Mouse (Mus musculus): Measurements from ENCODE around the gene Med17. TPM values are rescaled to one million over a fixed set of nuclear protein-coding genes. Genes with fewer than 3 reads are reported as not detected.

Gene Med17
- total RNA-seq, 2 experiments from 2014 or later, result 14.4 to 16.0 TPM

DNA sequence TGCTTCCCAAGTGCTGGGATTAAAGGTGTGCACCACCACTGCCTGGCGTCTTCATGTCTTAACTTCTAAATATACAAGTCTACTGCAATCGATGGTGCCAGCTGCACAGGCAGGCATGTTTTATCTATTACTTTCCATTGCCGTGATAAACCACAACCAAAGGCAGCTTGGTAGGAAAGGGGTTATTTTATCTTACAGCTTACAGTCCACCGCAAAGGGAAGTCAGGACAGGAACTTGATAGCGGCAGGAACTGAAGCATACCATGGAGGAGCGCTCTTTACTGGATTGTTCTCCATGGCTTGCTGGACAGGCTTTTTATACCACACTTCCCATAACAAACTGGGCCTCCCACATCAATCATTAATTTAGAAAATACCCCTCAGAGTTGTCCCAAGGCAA is 9.5 kb upstream of the Med17 start:
- no peak for DNase-seq

DNA sequence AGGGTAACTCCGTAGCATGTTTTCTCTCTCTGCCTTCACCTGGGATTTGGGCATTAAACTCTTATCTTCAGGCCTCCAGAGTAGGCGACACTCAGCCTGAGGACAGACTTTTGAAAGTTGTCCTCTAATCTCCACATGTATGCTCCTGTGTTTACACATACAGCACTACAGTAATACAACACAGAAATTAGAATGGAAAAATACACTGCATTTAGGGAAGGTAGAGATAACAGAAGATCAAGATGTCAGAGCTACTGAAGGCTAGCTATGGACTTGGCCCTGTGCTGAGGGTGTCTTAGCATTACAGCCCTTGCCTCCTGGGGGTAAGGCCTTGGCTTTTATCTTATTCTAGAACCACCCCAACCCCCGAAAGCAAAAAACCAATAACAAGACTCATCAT is 8.7 kb upstream of the Med17 start:
- no peak for DNase-seq

DNA sequence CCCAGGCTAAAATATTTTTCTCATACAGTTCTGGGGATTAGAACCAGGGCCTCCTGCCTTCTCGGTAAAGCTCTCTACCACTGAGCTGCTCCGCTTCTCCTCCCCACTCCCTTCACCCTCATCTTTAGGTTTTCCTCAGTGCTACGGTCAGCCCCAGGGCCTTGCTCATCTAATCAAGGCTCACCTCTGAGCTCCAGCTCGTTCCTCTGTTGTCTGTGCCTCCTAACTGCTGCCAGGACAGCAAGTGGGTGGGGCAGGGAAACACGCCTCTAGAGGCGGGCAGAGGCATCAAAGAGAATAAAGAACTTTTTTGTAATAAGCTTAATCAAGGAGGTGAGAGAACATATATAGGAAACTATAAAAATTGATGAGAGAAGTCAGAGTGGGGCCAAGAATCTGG is 8.1 kb upstream of the Med17 start:
- DNase-seq, result no peak

DNA sequence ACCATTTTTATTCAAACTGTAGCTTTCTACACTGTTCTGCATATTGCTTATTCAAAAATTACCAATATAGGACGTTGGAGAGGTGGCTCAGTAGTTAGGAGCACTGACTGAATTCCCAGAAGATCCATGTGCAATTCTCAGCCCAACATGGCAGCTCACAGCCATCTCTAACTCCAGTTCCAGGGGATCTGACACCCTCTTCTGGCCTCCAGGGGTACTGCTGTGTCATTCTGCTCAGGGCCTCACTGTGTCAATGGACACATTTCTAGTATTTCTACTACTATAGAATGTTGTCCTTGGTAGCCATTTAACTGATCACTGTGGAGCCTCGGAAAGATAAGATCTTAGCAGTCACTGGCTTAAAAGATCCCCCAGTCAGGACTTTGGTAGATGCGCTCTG is 5.7 kb upstream of the Med17 start:
- no peak for DNase-seq

DNA sequence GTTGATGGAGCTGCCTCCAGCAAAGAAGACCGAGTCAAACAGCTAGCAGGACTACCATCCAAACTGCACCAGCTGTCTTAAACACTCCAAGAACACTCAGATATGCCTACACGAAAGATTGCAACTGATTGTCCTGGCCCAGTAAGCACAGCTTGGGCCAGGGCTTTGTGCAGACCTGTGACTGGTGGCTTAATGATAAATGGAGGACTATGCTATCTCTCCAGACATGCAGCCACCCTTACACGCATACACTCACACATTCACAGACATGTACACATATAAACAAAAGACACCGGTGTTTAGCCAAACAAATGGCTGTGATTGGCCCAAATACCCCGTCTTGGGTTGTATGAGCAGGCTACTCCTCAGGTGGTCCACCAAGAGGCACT is 754 bp upstream of the Med17 start:
- DNase-seq, result no peak

DNA sequence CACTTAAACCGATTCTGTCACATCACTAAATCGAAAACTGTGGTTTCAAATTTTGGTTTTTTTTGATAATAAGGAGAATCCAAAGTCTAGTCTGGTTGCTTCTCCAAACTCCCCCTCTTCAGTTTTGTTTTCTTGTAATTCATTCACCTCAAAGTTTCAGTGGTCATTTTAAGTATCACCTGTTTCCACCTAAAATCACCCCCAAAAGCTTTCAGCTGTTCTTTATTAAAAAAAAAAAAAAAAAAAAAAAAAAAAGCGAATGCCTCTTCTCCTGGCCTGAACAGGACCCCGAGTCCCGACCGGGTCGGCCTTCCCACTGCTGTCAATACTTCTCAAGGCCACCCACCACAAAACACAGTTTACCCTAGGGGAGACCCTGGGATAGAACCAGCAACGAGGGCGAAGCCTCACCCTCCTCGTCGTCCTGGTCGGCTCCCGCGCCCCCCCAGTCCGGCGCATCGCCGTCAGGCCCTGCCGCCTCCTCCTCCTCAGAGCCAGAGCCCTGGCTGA is 537 bp downstream of the Med17 start:
- no peak for DNase-seq

DNA sequence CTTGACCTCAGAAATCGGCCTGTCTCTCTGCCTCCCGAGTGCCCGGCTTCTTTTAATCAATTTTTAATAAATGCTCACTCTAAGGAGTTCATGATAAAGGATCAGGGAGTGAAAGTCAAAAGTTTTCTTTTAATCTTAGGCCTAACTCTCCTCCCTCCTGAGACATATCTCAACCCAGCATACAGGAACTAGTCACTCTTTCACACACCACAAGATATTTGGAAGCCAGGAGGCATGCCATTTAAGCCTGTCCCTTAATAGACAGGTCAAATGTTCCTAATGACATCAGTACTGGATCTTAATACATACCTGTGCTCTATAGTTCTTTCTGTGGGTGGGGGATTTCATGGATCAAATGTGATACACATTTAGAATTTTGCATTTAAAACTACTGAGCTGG is 1.4 kb downstream of the Med17 start:
- no peak for DNase-seq

DNA sequence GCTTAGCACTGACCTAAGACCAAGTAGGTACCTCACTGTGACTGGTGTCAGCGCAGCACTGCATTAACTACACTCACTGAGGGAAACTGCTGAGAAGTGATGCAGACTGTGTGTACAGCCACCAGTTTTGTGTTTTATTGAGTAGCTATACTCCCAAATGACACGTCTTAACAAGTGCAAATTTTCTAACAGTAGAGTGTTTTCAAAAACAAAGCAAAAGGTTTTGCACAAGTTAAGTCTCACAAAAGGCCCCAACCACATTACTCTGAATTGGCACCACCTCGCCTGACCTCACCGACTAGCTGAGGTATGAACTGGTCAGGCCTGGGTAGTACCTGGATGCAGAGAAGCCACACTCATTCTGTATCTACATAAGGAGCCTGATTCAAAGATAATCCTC is 2.9 kb downstream of the Med17 start:
- no peak for DNase-seq

DNA sequence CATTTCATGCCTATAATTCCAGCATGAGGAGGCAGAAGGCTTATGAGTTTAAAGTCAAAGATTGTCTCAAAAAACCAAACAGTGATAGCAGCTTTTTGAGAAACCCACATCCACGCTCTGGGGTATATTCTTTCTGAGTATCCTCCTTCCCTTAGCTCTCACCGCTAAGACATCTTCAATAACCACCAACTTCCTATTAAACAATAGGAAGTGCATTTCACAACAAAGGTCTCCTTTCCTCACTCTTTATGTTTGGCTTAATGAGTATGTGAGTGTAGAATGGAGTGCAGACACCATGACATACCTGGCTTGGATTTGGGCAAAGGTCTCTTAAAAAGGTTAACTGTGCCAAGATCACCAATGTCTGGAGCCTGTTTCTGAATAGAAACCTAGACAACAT is 5.8 kb downstream of the Med17 start:
- DNase-seq, result no peak

DNA sequence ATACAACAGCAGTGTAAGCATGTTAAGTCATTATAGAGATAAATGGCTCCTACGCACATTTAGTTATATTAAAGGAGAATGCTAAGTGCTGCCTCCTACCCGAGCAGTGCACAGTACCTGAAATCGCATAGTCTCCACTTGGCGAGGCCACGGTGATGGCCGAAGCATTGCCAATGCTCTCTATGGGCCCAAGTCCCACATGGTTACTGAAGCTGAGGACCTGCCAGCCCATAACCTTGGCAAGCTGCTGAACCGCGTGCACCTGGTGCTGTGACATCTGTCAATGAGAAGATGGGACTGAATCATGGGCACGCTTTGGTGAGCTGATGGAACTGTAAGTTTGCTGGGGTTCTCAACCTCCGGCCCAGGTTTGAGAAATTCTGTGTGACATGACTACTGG is 16.2 kb downstream of the Med17 start:
- no peak for DNase-seq

DNA sequence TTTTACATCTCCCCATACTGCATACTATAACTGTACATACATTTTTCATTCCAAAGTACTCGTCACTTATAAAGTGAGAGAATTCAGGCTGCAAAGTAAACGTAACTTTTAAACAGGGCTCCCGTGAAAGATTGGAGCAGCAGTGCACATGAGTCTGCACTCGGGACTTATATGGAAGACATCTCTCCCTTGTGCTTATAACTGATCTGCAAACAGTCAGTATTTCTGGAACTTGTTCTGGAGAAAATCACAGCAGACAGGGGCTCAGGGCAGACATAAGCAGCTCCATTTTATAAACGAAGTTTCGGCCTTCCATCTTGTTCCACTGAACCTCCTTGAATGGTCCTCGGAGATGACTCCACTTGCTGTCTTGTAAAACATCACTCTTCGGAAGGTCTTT is 17.8 kb downstream of the Med17 start:
- DNase-seq, result no peak

DNA sequence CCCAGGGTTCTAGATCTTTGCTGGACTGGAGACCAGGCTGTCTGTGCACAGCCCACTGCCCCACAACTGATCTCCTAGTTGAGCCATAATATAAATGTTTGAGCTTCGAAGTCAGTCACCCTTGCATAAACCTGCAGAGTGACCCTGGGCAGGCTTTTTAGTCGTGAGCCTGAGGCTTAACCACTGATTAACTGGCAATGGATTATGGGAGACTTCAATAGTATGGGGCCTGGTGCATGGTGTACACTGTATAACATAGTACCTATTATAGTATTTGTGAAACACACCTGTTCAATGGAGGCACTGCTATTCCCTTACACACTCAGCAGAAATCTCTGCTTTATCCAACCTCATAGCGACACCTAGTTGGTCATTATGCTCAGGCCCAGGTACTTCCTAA is 23.5 kb downstream of the Med17 start:
- no peak for DNase-seq

DNA sequence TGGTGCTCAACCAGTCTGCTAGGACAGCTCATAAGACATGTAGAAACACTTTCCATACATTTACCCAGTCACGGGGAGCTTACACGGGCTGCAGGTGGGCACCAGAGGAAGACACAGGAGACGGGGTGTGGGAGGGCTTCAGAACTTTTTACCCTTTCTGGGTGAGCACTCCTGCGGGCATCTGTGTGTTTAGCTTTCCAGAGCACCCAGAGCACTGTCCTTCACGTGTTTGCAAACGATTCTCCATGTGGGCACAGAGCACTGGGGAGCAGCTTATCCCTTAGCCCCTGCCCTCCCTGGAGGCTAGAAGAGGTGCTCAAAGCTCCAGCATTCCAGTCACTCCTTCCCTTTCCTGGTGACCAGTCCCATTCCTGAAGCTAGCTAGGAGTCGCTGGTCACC is 25.2 kb downstream of the Med17 start:
- DNase-seq, result no peak

DNA sequence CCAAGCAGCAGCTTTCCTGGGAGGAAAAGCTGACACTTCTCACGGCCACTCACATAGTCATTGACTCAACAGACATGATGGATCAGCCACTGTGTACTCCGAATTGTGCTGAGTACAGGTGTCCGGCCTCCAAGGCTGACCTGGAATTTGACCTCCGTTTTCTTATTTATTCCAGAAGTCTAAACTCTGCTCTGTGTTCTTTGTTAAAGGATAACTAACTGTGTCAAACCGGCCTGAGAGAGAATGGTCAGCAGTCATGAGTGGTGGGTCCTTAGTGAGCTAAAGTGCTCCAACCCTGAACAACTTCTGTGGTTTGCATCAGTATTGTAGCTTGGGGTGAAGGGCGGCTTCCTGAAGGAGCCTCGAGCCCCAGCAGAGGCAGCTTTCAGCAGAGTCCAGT is 27.5 kb downstream of the Med17 start:
- no peak for DNase-seq

DNA sequence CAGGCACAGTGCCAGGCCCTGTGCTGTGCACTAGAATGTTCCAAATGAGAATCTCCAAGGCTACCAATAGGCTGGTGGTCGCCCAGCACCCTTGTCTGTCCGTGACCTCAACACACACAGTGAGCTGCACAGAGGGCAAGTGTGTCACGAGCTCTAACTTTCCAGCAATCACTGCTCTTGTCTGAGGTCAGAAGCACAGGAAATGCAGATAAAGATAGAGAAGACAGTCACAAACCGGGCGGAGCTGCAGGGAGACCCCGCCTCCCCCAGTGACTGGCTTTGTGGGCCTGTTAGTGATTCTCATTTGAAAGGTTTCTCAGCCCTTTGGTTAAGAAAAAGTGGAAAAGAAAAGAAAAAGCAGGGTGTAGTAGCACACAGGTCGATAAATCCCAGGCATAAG is 29.4 kb downstream of the Med17 start:
- DNase-seq, result no peak

DNA sequence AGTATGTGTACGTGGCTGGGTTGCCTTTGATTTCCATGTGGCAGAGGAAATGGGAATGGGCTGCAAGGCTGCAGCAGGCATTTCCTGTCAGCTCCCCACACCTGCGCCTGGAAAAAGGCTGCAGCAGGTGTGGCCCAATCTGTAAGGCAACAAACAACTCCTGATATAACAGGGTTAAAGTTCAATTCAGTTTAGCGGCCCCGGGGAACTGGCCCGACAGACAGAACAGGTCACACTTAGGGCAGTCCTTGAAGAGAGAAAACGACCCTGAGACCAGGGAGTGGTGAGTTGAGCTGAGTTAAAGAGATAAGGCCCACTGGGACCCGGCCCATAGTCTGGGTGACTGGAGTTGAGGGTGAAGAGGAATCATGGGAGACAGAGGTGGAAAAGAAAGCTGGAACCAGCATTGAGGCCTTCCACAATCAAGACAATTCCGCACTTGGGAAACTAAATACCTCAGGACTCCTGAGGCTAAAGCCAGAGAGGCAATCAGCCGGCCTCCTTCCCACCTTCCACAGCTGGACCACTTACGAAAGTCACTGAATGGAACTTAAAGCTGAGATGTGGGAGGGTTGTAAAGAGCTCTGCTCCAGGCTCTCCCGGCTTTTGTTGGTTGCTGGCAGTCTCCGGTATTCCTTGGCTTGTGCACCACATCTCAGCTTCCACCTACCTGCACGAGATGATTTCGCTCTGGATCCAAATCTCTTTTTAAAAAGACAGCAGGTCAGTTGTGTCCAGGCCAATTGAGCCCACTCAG is 34.2 kb downstream of the Med17 start:
- no peak for DNase-seq

DNA sequence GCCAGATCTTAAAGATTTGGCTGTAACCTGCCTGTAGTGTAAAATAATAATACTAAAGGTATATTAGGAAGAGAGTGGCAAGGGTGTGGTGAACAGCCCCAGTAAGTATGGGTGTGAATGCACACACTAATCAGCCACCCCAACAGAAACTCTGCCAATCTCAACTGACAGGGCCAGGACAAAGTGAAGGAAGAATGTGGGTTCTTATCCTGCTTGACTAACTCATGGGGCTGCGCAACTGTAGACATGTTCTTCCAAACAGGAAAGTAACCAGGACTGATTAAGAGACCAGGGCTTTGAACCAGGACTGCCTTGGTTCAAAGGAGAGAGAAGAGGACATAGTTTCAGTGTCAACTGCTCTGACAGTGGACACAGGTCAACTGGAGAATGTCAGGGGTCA is 37.6 kb downstream of the Med17 start:
- DNase-seq, result no peak

DNA sequence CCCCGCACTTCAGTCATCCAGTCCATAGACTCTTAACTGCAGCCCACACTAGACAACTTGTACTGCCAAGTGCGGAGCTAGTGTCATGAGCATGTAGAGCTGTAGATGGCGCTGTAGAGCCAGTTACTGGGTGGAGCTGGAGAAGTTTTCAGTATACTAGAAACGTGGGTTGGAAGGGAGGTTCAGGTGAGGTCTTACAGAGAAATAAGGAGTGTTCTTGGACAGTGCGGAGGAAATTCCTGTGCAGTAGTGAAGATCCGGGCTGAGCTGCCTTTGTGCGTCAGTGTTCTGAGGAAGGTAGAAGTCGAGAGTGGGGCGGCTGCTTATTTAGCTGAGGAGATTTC is 38.2 kb downstream of the Med17 start:
- DNase-seq, result peak; percentile 45

DNA sequence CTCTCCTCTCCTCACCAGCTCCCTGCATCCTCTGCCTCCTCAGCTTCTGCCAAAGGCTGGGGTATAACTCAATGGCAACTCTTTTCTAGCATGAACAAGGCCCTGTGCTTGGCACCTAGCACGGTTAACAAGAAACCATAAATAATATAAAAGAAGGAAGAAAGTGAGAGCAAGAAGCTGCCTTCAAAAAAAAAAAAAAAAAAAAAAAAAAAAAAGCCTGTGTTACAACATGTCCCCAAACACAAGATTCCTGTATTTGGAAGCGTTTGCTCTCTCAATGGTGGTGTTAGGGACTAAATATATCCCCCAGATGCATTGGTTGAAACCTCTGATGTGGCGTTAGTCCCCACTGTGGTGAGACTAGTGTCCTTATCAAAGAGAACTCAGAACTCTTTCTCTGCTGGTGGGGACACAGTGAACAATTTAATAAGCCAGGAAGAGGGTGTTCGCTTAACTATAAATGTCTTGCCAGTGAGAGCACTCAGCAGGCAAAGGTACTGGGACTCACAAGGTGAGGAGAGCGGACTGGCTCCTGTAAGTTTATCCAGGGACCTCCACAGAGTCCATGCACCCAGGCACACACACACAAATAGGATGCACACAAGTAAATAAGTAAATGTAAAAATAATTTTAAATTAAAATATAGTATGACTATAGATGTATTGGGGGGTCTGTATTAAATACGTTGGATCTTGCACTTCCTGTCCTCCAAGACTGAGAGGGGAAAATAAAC is 38.7 kb downstream of the Med17 start:
- DNase-seq, result no peak

DNA sequence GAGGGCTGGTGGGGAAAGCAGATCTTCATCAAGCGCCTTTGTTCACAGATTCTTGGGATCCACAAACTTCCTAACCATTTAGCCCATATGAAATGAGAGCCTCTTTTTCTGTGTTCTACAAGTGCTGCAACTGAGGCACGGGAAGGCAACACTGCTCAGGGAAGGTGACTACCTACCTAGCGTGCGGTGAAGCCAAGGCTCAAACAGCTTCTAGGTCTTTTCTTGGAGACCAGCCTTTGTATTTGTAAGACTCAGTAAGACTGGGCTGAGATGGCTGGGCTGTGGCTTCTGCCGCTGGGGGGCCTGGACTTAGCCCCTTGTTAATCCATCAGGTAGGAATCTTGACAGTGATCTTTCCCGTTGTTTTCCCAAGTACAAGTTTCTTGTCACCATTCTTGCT is 39.7 kb downstream of the Med17 start:
- DNase-seq, result no peak

DNA sequence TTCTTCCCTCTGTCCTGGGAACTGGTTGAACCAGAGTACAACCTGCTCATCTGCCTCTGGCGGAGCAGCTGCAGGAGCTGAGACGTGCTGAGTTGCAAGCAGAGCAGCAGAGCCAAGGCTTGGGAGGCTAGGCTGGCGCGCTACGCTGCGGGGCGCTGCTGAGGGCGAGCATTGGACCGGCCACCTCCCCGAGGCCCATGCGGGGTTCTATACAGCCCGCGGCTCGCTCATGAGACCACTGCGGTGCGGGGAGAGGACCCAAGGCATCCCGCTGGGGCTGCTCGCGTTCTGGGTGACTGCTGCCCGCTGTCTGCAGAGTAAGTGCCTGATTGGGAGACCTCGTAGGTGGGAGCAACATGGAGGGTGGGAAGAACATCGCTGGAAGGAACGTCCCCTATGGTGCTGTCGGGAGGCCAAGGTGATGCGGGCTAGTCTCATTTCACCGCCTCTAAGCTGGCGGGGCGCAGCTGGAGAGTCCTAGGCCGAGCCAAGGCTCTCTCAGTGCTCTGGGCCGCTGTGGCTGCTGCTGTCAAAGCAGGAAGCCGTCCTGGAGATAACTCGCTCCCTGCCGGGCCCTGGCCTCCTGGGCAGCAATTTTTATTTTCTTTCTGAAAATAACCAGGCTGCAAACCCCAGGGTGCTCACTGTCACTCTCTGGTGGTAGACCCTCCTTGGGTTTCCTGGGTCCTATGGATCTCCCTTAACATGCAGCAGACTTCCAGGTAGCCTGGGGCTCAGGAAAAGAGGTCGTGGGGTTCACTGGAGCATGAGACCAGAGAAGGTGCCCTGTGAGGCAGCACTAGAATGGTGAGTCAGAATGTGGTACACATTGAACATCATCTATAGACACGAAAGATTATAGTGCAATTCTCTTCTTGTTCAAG is 40.4 kb downstream of the Med17 start, which contains the start of gene Vstm5:
TSS of gene Vstm5 (plus strand) at position 4 of the 884 bp plus-strand sequence.
- DNase-seq, result peak; percentile 40

DNA sequence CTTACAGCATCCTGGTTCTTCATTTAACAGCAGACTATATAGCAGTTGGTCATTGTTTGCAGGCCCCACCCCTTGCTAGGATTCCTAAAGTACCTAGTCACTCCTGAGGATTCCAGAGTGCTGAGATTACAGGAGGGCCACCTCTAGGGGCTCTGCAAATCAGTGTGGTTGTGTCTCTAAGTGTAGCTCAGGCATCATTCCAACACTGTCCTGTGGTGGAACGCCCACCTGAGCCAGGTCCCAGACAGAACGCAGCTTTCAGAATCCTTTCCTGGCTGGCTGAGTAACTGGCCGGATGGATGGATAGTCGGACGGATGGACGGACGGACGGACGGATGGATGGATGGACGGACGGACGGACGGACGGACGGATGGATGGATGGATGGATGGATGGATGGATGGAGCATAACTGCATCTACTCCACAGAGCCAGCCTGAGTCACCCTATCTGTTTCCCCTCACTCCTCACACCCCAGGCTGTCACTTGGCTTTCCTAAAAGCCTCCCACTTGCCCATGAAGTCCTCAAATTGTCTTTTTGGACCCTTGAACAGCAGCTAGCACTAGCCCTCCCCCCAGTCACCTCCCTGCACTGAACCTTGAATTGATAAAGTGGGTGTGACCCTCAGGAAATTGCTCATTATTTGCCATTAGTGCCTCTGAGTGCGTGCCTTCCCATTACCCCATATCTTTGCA is 41.3 kb downstream of the Med17 start:
- no peak for DNase-seq

All from gastrocnemius, postnatal 10 days (tissue).